Mouse (Mus musculus): ENCODE results near the gene 1810013L24Rik. TPM values are rescaled to one million over a fixed set of nuclear protein-coding genes. Genes with fewer than 3 reads are reported as not detected.

1810013L24Rik gene
- 16.2 and 16.4 TPM in 2 replicates for polyA plus RNA-seq (2014; fragmentation: Nextera tagmentation; extraction: Ambion mirVana)

DNA sequence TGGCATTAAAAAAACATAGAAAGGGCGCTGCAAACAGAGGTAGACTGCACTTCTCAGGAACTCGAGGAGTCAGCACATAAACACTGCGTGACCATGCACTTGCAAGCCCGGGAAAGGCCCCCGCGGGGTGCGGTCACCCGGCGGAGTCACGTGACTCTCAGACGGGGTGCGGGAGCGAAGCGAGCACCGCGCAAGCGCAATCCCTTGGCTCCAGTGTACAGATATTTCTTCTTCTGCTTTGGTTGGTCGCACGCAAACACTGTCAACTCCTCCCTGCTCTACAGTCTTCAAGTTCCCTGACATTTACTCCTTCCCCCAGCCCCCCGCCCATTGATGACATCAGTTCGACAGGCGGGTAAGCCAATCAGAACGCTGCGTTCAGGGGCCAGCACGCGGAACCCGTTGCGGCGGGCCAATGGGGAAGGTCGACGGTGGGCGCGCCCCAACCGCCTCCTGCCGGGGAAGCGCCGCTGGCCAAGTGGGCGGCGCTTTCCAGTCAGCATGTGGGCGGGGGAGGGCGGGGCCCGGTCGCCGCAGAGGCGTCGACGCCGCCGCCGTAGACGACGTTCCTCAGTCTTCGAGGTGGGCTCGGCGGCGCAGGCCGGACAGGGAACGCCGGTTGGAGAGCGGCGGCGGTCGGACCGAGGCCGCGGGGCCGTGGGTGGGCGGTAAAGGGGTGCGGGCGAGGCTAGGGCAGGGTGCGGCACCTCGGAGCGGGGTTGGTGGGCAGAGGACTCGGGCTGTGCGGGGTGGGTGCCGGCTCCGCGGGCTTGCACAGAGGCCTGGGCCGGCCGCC, at the start of gene 1810013L24Rik:
TSS of gene 1810013L24Rik (plus strand) at position 537 of the 796 bp plus-strand sequence.
- Histone ChIP-seq H3K9ac (ENCODE audit: low read length) (peak within 1 kb of the TSS; percentile 97), H3K27me3 (ENCODE audit: control insufficient read depth, insufficient read depth, low read length) (no peaks in the 10 kb centered on the region), H3K9me3 (ENCODE audit: control insufficient read depth, low read length) (no peaks in the 10 kb centered on the region), H3K4me2 (ENCODE audit: low read depth, severe bottlenecking) (peak within 1 kb of the TSS; percentile 95), H3K4me1 (ENCODE audit: control insufficient read depth, insufficient read depth, low read length) (peaks cover 5% of the 10 kb centered on the region), H3K4me3 (ENCODE audit: low read depth, low read length) (peak within 1 kb of the TSS; percentile 99), H3K36me3 (ENCODE audit: control insufficient read depth, insufficient read depth, low read length) (peaks cover 4% of the 10 kb centered on the region; the same call in 1 of the 2 replicates), H3K27ac (replicated peaks; ENCODE audit: low read depth, low read length) (peak within 1 kb of the TSS; percentile 89)
- peak; percentile 96 for DNase-seq (ENCODE audit: low spot score)
- ATAC-seq (ENCODE audit: insufficient number of reproducible peaks, low FRiP score, low TSS enrichment, low read depth), result peak; percentile 97
- under 1% methylated on average over 80 of the region's 80 CpGs for WGBS

DNA sequence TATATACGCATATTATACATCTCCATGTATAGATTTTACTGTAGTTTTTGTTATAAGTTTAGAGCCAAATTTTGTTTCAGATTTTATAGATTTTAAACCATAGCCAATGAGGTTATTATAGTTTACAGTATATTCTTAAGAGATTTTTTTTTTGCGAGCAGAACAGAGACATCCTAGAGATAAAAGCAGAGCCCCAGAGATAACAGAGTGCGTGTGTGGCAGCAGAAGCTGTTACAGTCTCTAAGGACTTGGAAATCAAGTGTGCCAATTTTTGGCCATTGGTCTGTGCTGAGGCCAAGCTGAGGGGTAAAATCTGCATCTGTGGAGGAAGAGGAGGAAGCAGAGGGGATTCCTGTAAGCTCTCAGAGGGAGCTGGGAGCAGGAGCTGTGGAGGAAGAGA, 49.7 kb upstream of the 1810013L24Rik start:
- no peak for DNase-seq (ENCODE audit: low spot score)
- 88% methylated on average over 3 of the region's 3 CpGs for WGBS
- H3K36me3 ChIP-seq (ENCODE audit: control insufficient read depth, insufficient read depth, low read length), result no peaks in the 10 kb centered on the region
- no peaks in the 10 kb centered on the region for H3K27me3 ChIP-seq (ENCODE audit: control insufficient read depth, insufficient read depth, low read length)
- H3K4me2 ChIP-seq (ENCODE audit: low read depth, severe bottlenecking), result no peak overlapping the region
- H3K9me3 ChIP-seq (ENCODE audit: control insufficient read depth, low read length), result no peaks in the 10 kb centered on the region
- no peak overlapping the region for H3K4me3 ChIP-seq (ENCODE audit: low read depth, low read length)
- H3K4me1 ChIP-seq (ENCODE audit: control insufficient read depth, insufficient read depth, low read length), result no peaks in the 10 kb centered on the region
- H3K9ac ChIP-seq (ENCODE audit: low read length), result no peak overlapping the region
- H3K27ac ChIP-seq (replicated peaks; ENCODE audit: low read depth, low read length), result no peak overlapping the region
- ATAC-seq (ENCODE audit: insufficient number of reproducible peaks, low FRiP score, low TSS enrichment, low read depth), result no peak

DNA sequence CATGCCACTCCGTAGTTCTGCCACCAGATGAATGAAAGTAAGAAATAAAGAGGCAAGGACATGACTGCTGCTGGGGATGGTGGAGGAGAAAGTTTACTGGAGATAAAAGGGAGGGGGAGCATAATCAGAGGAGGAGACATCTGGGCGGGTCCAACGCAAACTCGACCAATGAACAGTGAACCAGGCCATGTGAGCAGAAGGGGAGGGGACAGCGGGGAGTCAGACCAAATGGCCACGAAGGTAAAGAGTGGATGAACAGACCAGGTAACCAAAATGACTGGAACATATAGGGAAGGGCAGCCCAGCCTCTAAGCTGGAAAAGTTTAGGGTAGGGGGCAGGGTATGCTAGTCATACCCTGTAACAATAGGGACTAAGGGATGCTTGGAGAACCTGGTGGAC, 48.7 kb upstream of the 1810013L24Rik start:
- DNase-seq (ENCODE audit: low spot score) (no peak), ATAC-seq (ENCODE audit: insufficient number of reproducible peaks, low FRiP score, low TSS enrichment, low read depth) (no peak)
- 69% methylated on average over 6 of the region's 6 CpGs for WGBS
- no peaks in the 10 kb centered on the region for H3K9me3 ChIP-seq (ENCODE audit: control insufficient read depth, low read length)
- H3K4me3 ChIP-seq (ENCODE audit: low read depth, low read length), result no peak overlapping the region
- H3K27me3 ChIP-seq (ENCODE audit: control insufficient read depth, insufficient read depth, low read length), result no peaks in the 10 kb centered on the region
- no peaks in the 10 kb centered on the region for H3K36me3 ChIP-seq (ENCODE audit: control insufficient read depth, insufficient read depth, low read length)
- no peak overlapping the region for H3K27ac ChIP-seq (replicated peaks; ENCODE audit: low read depth, low read length)
- no peak overlapping the region for H3K9ac ChIP-seq (ENCODE audit: low read length)
- no peak overlapping the region for H3K4me2 ChIP-seq (ENCODE audit: low read depth, severe bottlenecking)
- no peaks in the 10 kb centered on the region for H3K4me1 ChIP-seq (ENCODE audit: control insufficient read depth, insufficient read depth, low read length)

DNA sequence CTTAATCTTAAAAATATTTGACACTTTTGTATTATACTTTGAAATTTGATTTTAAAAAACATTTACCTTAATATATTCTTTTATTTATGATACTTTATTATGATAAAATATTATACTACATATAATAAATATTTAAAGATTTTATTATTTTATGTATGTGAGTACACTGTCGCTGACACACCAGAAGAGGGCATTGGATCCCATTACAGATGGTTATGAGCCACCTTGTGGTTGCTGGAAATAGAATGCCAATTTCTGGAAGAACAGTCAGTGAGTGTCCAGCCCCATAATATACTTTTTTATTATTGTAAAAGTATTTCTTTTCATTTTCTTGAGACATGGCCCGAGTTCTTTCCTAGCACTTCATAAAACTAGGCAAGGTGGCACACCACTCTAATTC, 48.2 kb upstream of the 1810013L24Rik start:
- Histone ChIP-seq H3K27ac (replicated peaks; ENCODE audit: low read depth, low read length) (no peak overlapping the region), H3K9me3 (ENCODE audit: control insufficient read depth, low read length) (no peaks in the 10 kb centered on the region), H3K27me3 (ENCODE audit: control insufficient read depth, insufficient read depth, low read length) (no peaks in the 10 kb centered on the region), H3K36me3 (ENCODE audit: control insufficient read depth, insufficient read depth, low read length) (no peaks in the 10 kb centered on the region), H3K4me1 (ENCODE audit: control insufficient read depth, insufficient read depth, low read length) (no peaks in the 10 kb centered on the region), H3K9ac (ENCODE audit: low read length) (no peak overlapping the region), H3K4me2 (ENCODE audit: low read depth, severe bottlenecking) (no peak overlapping the region), H3K4me3 (ENCODE audit: low read depth, low read length) (no peak overlapping the region)
- WGBS, result 93% methylated on average over 2 of the region's 2 CpGs
- DNase-seq (ENCODE audit: low spot score) (no peak), ATAC-seq (ENCODE audit: insufficient number of reproducible peaks, low FRiP score, low TSS enrichment, low read depth) (no peak)

DNA sequence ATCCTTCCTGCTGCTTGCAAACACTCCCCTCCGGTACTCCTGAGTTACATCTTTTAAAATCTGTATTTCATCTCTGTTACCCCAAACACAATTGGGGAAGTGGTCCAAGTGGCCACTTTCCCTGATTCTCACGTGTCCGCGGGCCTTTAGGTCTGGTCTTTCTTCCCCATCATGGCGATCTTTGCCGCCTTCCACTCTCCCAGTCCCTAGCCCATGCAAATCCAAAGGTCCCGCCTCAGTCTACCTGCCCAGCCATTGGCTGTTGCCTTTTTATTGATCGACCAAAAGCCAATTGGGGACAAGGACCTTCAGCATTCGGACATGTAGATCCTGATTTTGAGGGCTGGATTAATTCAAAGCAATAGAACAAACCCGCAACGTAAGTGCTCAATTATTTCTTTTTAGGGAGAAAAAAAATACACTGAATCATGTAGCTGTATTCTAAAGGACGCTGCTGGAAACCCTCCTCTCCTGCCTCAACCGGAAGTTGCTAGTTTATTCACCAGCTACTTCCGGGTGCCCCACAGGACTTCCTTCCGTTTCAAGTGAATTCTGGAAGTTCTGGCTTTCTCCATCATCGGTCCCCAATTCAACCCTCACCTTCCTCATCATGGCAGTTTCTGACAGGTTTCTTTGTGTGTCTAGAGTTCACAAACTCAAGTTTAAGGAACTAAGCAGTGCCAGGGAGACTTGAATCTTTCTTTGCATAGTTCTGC, 46.5 kb upstream of the 1810013L24Rik start:
- ATAC-seq (ENCODE audit: insufficient number of reproducible peaks, low FRiP score, low TSS enrichment, low read depth), result no peak
- Histone ChIP-seq H3K36me3 (ENCODE audit: control insufficient read depth, insufficient read depth, low read length) (no peaks in the 10 kb centered on the region), H3K4me2 (ENCODE audit: low read depth, severe bottlenecking) (no peak overlapping the region), H3K27ac (replicated peaks; ENCODE audit: low read depth, low read length) (no peak overlapping the region), H3K9ac (ENCODE audit: low read length) (no peak overlapping the region), H3K4me1 (ENCODE audit: control insufficient read depth, insufficient read depth, low read length) (no peaks in the 10 kb centered on the region), H3K9me3 (ENCODE audit: control insufficient read depth, low read length) (no peaks in the 10 kb centered on the region), H3K4me3 (ENCODE audit: low read depth, low read length) (no peak overlapping the region), H3K27me3 (ENCODE audit: control insufficient read depth, insufficient read depth, low read length) (no peaks in the 10 kb centered on the region)
- whole genome bisulfite sequencing, result 83% methylated on average over 16 of the region's 16 CpGs
- DNase-seq (ENCODE audit: low spot score), result no peak

DNA sequence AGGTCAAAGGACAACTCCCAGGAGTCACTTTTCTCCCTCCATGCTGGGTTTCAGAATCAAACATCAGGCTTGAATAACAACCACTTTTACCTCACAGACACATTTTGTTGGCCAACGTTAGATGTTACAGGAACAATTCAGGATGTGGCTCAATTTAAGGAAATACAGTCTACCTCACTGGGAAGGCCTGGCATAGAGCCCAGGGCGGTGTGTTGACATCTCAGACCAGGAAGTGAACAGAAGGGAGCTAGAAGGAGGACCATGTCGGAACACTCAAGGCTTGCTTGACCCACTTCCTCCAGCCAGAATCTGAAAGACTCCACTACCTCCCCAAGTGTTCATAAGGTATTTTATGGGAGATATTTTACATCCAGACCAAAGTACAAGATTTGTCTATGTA, 45.1 kb upstream of the 1810013L24Rik start:
- H3K9me3 ChIP-seq (ENCODE audit: control insufficient read depth, low read length), result no peaks in the 10 kb centered on the region
- H3K36me3 ChIP-seq (ENCODE audit: control insufficient read depth, insufficient read depth, low read length), result no peaks in the 10 kb centered on the region
- no peak overlapping the region for H3K4me2 ChIP-seq (ENCODE audit: low read depth, severe bottlenecking)
- no peak overlapping the region for H3K4me3 ChIP-seq (ENCODE audit: low read depth, low read length)
- ATAC-seq (ENCODE audit: insufficient number of reproducible peaks, low FRiP score, low TSS enrichment, low read depth) (no peak), DNase-seq (ENCODE audit: low spot score) (no peak)
- no peaks in the 10 kb centered on the region for H3K27me3 ChIP-seq (ENCODE audit: control insufficient read depth, insufficient read depth, low read length)
- H3K27ac ChIP-seq (replicated peaks; ENCODE audit: low read depth, low read length), result no peak overlapping the region
- WGBS, result 86% methylated on average over 3 of the region's 3 CpGs
- H3K4me1 ChIP-seq (ENCODE audit: control insufficient read depth, insufficient read depth, low read length), result no peaks in the 10 kb centered on the region
- H3K9ac ChIP-seq (ENCODE audit: low read length), result no peak overlapping the region

DNA sequence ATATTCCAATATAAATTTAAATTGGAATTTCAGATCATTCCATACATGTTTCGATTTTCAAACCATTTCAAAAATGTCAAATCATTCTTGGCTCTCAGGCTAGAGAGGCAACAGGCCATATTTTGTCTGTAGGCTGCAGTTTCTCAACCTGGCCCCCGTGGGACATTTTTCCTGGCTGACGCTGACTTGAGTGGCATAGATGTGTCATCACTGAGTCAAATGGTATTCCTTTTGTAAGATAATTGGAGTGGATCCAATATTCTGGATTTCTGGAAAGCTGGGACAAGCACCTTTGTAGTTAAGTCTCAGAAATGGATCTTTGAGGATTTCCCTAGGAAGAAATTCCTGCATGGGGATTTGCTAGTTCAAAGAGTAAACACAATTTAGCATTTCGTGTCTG, 39.0 kb upstream of the 1810013L24Rik start:
- H3K4me2 ChIP-seq (ENCODE audit: low read depth, severe bottlenecking), result no peak overlapping the region
- H3K36me3 ChIP-seq (ENCODE audit: control insufficient read depth, insufficient read depth, low read length), result no peaks in the 10 kb centered on the region
- H3K4me3 ChIP-seq (ENCODE audit: low read depth, low read length), result no peak overlapping the region
- no peak overlapping the region for H3K27ac ChIP-seq (replicated peaks; ENCODE audit: low read depth, low read length)
- ATAC-seq (ENCODE audit: insufficient number of reproducible peaks, low FRiP score, low TSS enrichment, low read depth), result no peak
- H3K9ac ChIP-seq (ENCODE audit: low read length), result no peak overlapping the region
- WGBS, result 87% methylated on average over 4 of the region's 4 CpGs
- no peak for DNase-seq (ENCODE audit: low spot score)
- H3K4me1 ChIP-seq (ENCODE audit: control insufficient read depth, insufficient read depth, low read length), result no peaks in the 10 kb centered on the region
- H3K27me3 ChIP-seq (ENCODE audit: control insufficient read depth, insufficient read depth, low read length), result no peaks in the 10 kb centered on the region
- no peaks in the 10 kb centered on the region for H3K9me3 ChIP-seq (ENCODE audit: control insufficient read depth, low read length)

DNA sequence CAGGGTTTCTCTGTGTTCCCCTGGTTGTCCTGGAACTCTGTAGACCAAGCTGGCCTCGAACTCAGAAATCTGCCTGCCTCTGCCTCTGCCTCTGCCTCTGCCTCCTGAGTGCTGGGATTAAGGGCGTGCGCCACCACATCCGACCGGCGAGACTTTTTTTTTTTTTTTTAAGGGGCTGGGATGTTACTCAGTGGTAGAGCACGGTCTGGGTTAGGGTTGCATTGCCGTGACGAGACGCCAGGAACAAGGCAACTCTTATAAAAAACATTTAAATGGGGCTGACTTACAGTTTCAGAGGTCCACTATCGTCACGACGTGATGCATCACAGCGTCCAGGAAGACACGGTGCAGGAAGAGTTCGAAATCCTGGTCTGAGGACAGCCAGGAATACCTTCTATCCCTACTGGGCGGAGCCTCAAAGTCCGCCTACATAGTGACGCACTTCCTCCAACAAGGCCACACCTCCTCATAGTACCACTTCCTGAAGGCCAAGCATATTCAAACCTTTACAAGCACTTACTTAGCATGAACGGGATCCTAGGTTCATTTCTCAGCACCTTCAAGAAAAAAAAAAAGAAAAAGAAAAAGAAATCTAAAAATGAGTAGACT, 37.8 kb upstream of the 1810013L24Rik start, which contains the start of gene Usp7:
TSS of gene Usp7 (minus strand) at position 360 of the 609 bp plus-strand sequence.
- DNase-seq (ENCODE audit: low spot score), result no peak
- Histone ChIP-seq H3K9ac (ENCODE audit: low read length) (no peak within 1 kb of the TSS), H3K27me3 (ENCODE audit: control insufficient read depth, insufficient read depth, low read length) (no peaks in the 10 kb centered on the region), H3K4me1 (ENCODE audit: control insufficient read depth, insufficient read depth, low read length) (no peaks in the 10 kb centered on the region), H3K9me3 (ENCODE audit: control insufficient read depth, low read length) (no peaks in the 10 kb centered on the region), H3K4me2 (ENCODE audit: low read depth, severe bottlenecking) (no peak within 1 kb of the TSS), H3K36me3 (ENCODE audit: control insufficient read depth, insufficient read depth, low read length) (no peaks in the 10 kb centered on the region), H3K4me3 (ENCODE audit: low read depth, low read length) (no peak within 1 kb of the TSS), H3K27ac (replicated peaks; ENCODE audit: low read depth, low read length) (no peak within 1 kb of the TSS)
- 92% methylated on average over 20 of the region's 20 CpGs for WGBS
- ATAC-seq (ENCODE audit: insufficient number of reproducible peaks, low FRiP score, low TSS enrichment, low read depth), result no peak
